10 mouse cellular contexts compared by ENCODE assay signal in the genomic region with DNA sequence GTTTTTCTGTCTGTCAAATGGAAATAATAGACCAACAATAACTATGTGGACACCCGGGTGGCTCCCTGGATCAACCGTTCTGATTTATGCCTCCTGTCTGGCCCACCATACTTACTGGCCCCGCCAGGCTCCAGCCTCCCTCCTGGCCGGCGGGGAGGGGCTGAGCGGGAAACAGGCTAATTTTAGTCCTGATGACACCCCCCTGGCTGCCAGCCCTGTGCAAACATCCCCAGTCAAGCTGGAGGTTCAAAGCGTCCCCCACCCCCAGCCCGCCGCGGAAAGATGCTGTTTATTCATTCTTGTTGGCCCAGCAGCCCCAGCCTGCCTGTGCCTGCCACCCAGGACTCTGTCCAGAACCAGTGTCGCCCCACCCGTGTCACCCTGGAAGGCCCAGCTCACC. TPM values are rescaled to one million over a fixed set of nuclear protein-coding genes. Genes with fewer than 3 reads are reported as not detected.
DNase-seq lines count a peak whose midpoint lies in the region; ATAC-seq and TF ChIP-seq lines count a peak whose summit lies in the region.
"Had no signal": no experiment of that assay in that cellular context is flagged by ENCODE, and none has a peak within 500 bp of the region (broad histone marks: within the 10 kb centered on the region; RNA-seq: fewer than 3 reads in every experiment).

No protein-coding gene starts in this region.

- H3K9me3 ChIP-seq in hindbrain, postnatal 0 days (ENCODE audit: low read length) = no peaks in the 10 kb centered on the region
- H3K9me3 ChIP-seq in hindbrain, embryonic 16.5 days (ENCODE audit: control insufficient read depth, low read length) = no peaks in the 10 kb centered on the region
- H3K9me3 ChIP-seq in ES-Bruce4 (replicated peaks; ENCODE audit: control insufficient read depth, insufficient read depth, low read length, poor library complexity, severe bottlenecking) = no peaks in the 10 kb centered on the region
- no peaks in the 10 kb centered on the region for H3K9me3 ChIP-seq in heart, embryonic 15.5 days (replicated peaks)
- H3K9me3 ChIP-seq in liver, embryonic 12.5 days (replicated peaks) = no peaks in the 10 kb centered on the region

- WGBS in hindbrain, postnatal 0 days = 35% methylated on average over 12 of the region's 12 CpGs
- 37% methylated on average over 12 of the region's 12 CpGs for WGBS in hindbrain, embryonic 16.5 days
- 7% methylated on average over 12 of the region's 12 CpGs for WGBS in heart, embryonic 15.5 days
- 22% methylated on average over 12 of the region's 12 CpGs for WGBS in liver, embryonic 12.5 days (ENCODE audit: insufficient replicate concordance)

- no peak for TF ChIP-seq CTCF in hindbrain, postnatal 0 days (IDR thresholded peaks at IDR 0.05; ENCODE audit: low read depth)
- TF ChIP-seq CTCF in ES-Bruce4 (IDR thresholded peaks at IDR 0.05; ENCODE audit: low read depth, low read length) = no peak

- no peak overlapping the region for H3K27ac ChIP-seq in hindbrain, postnatal 0 days
- H3K27ac ChIP-seq in hindbrain, embryonic 16.5 days (ENCODE audit: low read depth, low read length) = no peak overlapping the region
- H3K27ac ChIP-seq in ES-Bruce4 (ENCODE audit: insufficient read depth, low read length) = peak overlapping the region; percentile 34
- H3K27ac ChIP-seq in heart, embryonic 15.5 days = peak overlapping the region; percentile 81
- no peak overlapping the region for H3K27ac ChIP-seq in liver, embryonic 12.5 days

- no peaks in the 10 kb centered on the region for H3K4me1 ChIP-seq in hindbrain, postnatal 0 days (ENCODE audit: insufficient read depth, low read length)
- H3K4me1 ChIP-seq in hindbrain, embryonic 16.5 days (ENCODE audit: control insufficient read depth, insufficient read depth, low read depth, low read length) = no peaks in the 10 kb centered on the region; the same call in none of the 2 replicates
- peaks cover 9% of the 10 kb centered on the region for H3K4me1 ChIP-seq in ES-Bruce4 (ENCODE audit: control insufficient read depth, insufficient read depth, low read length)
- H3K4me1 ChIP-seq in heart, embryonic 15.5 days (replicated peaks) = peaks cover 44% of the 10 kb centered on the region
- H3K4me1 ChIP-seq in liver, embryonic 12.5 days = peaks cover 19% of the 10 kb centered on the region

- no peaks in the 10 kb centered on the region for H3K27me3 ChIP-seq in hindbrain, postnatal 0 days (ENCODE audit: insufficient read depth, low read length)
- H3K27me3 ChIP-seq in hindbrain, embryonic 16.5 days (replicated peaks; ENCODE audit: control insufficient read depth, insufficient read depth, low read length) = no peaks in the 10 kb centered on the region
- H3K27me3 ChIP-seq in ES-Bruce4 (ENCODE audit: control insufficient read depth, insufficient read depth, low read length, poor library complexity, severe bottlenecking) = no peaks in the 10 kb centered on the region
- peaks cover 9% of the 10 kb centered on the region; the same call in 1 of the 2 replicates for H3K27me3 ChIP-seq in heart, embryonic 15.5 days
- H3K27me3 ChIP-seq in liver, embryonic 12.5 days (replicated peaks) = peaks cover 53% of the 10 kb centered on the region

- 0 out of 2 replicates have a peak overlapping the region, but pooled peaks have one; percentile 6 for H3K9ac ChIP-seq in hindbrain, postnatal 0 days (replicated peaks; ENCODE audit: low read length)
- H3K9ac ChIP-seq in hindbrain, embryonic 16.5 days (ENCODE audit: low read depth, low read length) = no peak overlapping the region
- H3K9ac ChIP-seq in ES-Bruce4 (ENCODE audit: low read depth, poor library complexity, severe bottlenecking) = peak overlapping the region; percentile 30; the same call in 1 of the 2 replicates
- peak overlapping the region; percentile 38; the same call in 1 of the 2 replicates for H3K9ac ChIP-seq in heart, embryonic 15.5 days
- H3K9ac ChIP-seq in liver, embryonic 12.5 days = peak overlapping the region; percentile 28; the same call in 1 of the 2 replicates

- TF ChIP-seq POLR2A in ES-Bruce4 (IDR thresholded peaks at IDR 0.05; ENCODE audit: insufficient read depth, low read length) = no peak

- no peak for TF ChIP-seq EP300 in ES-Bruce4 (IDR thresholded peaks at IDR 0.05; ENCODE audit: insufficient read depth, low read depth, low read length)

- H3K36me3 ChIP-seq in hindbrain, postnatal 0 days (ENCODE audit: insufficient read depth, low read length) = peaks cover 9% of the 10 kb centered on the region; the same call in 1 of the 2 replicates
- H3K36me3 ChIP-seq in hindbrain, embryonic 16.5 days (ENCODE audit: control insufficient read depth, insufficient read depth, low read length) = peaks cover 3% of the 10 kb centered on the region; the same call in 1 of the 2 replicates
- H3K36me3 ChIP-seq in ES-Bruce4 (ENCODE audit: control insufficient read depth, insufficient read depth, low read length, poor library complexity, severe bottlenecking) = peaks cover 1% of the 10 kb centered on the region; the same call in 1 of the 2 replicates
- peaks cover 11% of the 10 kb centered on the region for H3K36me3 ChIP-seq in heart, embryonic 15.5 days
- H3K36me3 ChIP-seq in liver, embryonic 12.5 days = peaks cover 15% of the 10 kb centered on the region

- ATAC-seq in hindbrain, postnatal 0 days = no peak
- no peak for ATAC-seq in hindbrain, embryonic 16.5 days
- peak; percentile 79 for ATAC-seq in heart, embryonic 15.5 days (replicated peaks; ENCODE audit: insufficient number of reproducible peaks, insufficient read depth, low FRiP score, low read depth)
- ATAC-seq in liver, embryonic 12.5 days = peak; percentile 25; the same call in 1 of the 2 replicates

- H3K4me3 ChIP-seq in hindbrain, postnatal 0 days (ENCODE audit: low read length) = no peak overlapping the region
- H3K4me3 ChIP-seq in hindbrain, embryonic 16.5 days (ENCODE audit: low read length) = no peak overlapping the region
- peak overlapping the region; percentile 10; the same call in 1 of the 2 replicates for H3K4me3 ChIP-seq in ES-Bruce4 (ENCODE audit: low read depth, low read length)
- 0 out of 2 replicates have a peak overlapping the region, but pooled peaks have one; percentile 7 for H3K4me3 ChIP-seq in heart, embryonic 15.5 days
- H3K4me3 ChIP-seq in liver, embryonic 12.5 days = no peak overlapping the region

- no peak overlapping the region for H3K4me2 ChIP-seq in hindbrain, postnatal 0 days (ENCODE audit: low read depth, low read length)
- H3K4me2 ChIP-seq in hindbrain, embryonic 16.5 days (ENCODE audit: low read length) = no peak overlapping the region
- H3K4me2 ChIP-seq in heart, embryonic 15.5 days = peak overlapping the region; percentile 40
- peak overlapping the region; percentile 47 for H3K4me2 ChIP-seq in liver, embryonic 12.5 days

- DNase-seq in hindbrain, postnatal 0 days (ENCODE audit: low spot score) = no peak
- no peak for DNase-seq in spleen, postnatal 10 days (ENCODE audit: low spot score in 2 of 2)
- DNase-seq in thymus, adult 18-20 months = no peak
- DNase-seq in frontal cortex, postnatal 10 days (ENCODE audit: low spot score in 2 of 2) = no peak

RNA-seq across cellular contexts. Expression of a gene that starts 10.3 kb away (rescaled TPM):
- 37.5 and 40.7 TPM in 2 replicates for total RNA-seq in hindbrain, postnatal 0 days (2014; rRNA removed)
- polyA plus RNA-seq in hindbrain, postnatal 0 days (2015; fragmentation: Nextera tagmentation; extraction: Ambion mirVana) = 17.4 and 19.1 TPM in 2 replicates
- polyA plus RNA-seq in hindbrain, embryonic 16.5 days (2015; fragmentation: Nextera tagmentation; extraction: Ambion mirVana) = 15.1 and 16.6 TPM in 2 replicates
- 23.2 and 24.2 TPM in 2 replicates for polyA plus RNA-seq in ES-Bruce4 (2011; ENCODE audit: insufficient read depth, insufficient read length, low read depth, missing spikeins)
- polyA plus RNA-seq in heart, embryonic 15.5 days (2015; fragmentation: Nextera tagmentation; extraction: Ambion mirVana) = 11.6 and 16.5 TPM in 2 replicates
- polyA plus RNA-seq in liver, embryonic 12.5 days (2016; fragmentation: Nextera tagmentation; extraction: Ambion mirVana) = 3.8 and 4.0 TPM in 2 replicates

RNA-seq across cellular contexts. Expression of a gene that starts 10.6 kb away (rescaled TPM):
- 279 and 501 TPM in 2 replicates for total RNA-seq in hindbrain, postnatal 0 days (2014; rRNA removed)
- polyA plus RNA-seq in hindbrain, postnatal 0 days (2015; fragmentation: Nextera tagmentation; extraction: Ambion mirVana) = 691 and 728 TPM in 2 replicates
- 565 and 621 TPM in 2 replicates for polyA plus RNA-seq in hindbrain, embryonic 16.5 days (2015; fragmentation: Nextera tagmentation; extraction: Ambion mirVana)
- polyA plus RNA-seq in ES-Bruce4 (2011; ENCODE audit: insufficient read depth, insufficient read length, low read depth, missing spikeins) = 152 and 177 TPM in 2 replicates
- 912 and 1,025 TPM in 2 replicates for polyA plus RNA-seq in heart, embryonic 15.5 days (2015; fragmentation: Nextera tagmentation; extraction: Ambion mirVana)
- 265 and 282 TPM in 2 replicates for polyA plus RNA-seq in liver, embryonic 12.5 days (2016; fragmentation: Nextera tagmentation; extraction: Ambion mirVana)

RNA-seq across cellular contexts. Expression of a gene that starts 29.2 kb away (rescaled TPM):
- total RNA-seq in hindbrain, postnatal 0 days (2014; rRNA removed) = 12.9 and 15.7 TPM in 2 replicates
- polyA plus RNA-seq in hindbrain, postnatal 0 days (2015; fragmentation: Nextera tagmentation; extraction: Ambion mirVana) = 4.3 TPM in 2 replicates
- polyA plus RNA-seq in hindbrain, embryonic 16.5 days (2015; fragmentation: Nextera tagmentation; extraction: Ambion mirVana) = 2.4 and 2.5 TPM in 2 replicates
- 8.1 and 10.8 TPM in 2 replicates for polyA plus RNA-seq in ES-Bruce4 (2011; ENCODE audit: insufficient read depth, insufficient read length, low read depth, missing spikeins)
- 19.8 and 25.7 TPM in 2 replicates for polyA plus RNA-seq in heart, embryonic 15.5 days (2015; fragmentation: Nextera tagmentation; extraction: Ambion mirVana)
- polyA plus RNA-seq in liver, embryonic 12.5 days (2016; fragmentation: Nextera tagmentation; extraction: Ambion mirVana) = 3.2 and 4.1 TPM in 2 replicates
- total RNA-seq: megakaryocyte-erythroid progenitor cell, adult 5-6 weeks; neutrophil, adult 5-6 weeks had no signal

RNA-seq across cellular contexts. Expression of a gene that starts 36.4 kb away (rescaled TPM):
- 79.0 and 96.5 TPM in 2 replicates for total RNA-seq in hindbrain, postnatal 0 days (2014; rRNA removed)
- polyA plus RNA-seq in hindbrain, postnatal 0 days (2015; fragmentation: Nextera tagmentation; extraction: Ambion mirVana) = 85.9 and 90.0 TPM in 2 replicates
- polyA plus RNA-seq in hindbrain, embryonic 16.5 days (2015; fragmentation: Nextera tagmentation; extraction: Ambion mirVana) = 97.3 and 99.9 TPM in 2 replicates
- 18.4 and 18.9 TPM in 2 replicates for polyA plus RNA-seq in ES-Bruce4 (2011; ENCODE audit: insufficient read depth, insufficient read length, low read depth, missing spikeins)
- 28.3 and 37.6 TPM in 2 replicates for polyA plus RNA-seq in heart, embryonic 15.5 days (2015; fragmentation: Nextera tagmentation; extraction: Ambion mirVana)
- polyA plus RNA-seq in liver, embryonic 12.5 days (2016; fragmentation: Nextera tagmentation; extraction: Ambion mirVana) = 24.1 and 24.6 TPM in 2 replicates

RNA-seq across cellular contexts. Expression of a gene that starts 41.9 kb away (rescaled TPM):
- 0.21 and 2.6 TPM in 2 replicates for total RNA-seq in hindbrain, postnatal 0 days (2014; rRNA removed)
- polyA plus RNA-seq in hindbrain, postnatal 0 days (2015; fragmentation: Nextera tagmentation; extraction: Ambion mirVana) = 0.46 and 0.87 TPM in 2 replicates
- 0.60 and 1.0 TPM in 2 replicates for polyA plus RNA-seq in hindbrain, embryonic 16.5 days (2015; fragmentation: Nextera tagmentation; extraction: Ambion mirVana)
- polyA plus RNA-seq in ES-Bruce4 (2011; ENCODE audit: insufficient read depth, insufficient read length, low read depth, missing spikeins) = not detected in 2 replicates
- polyA plus RNA-seq in heart, embryonic 15.5 days (2015; fragmentation: Nextera tagmentation; extraction: Ambion mirVana) = 0.92 and 1.1 TPM in 2 replicates
- 1.1 and 1.2 TPM in 2 replicates for polyA plus RNA-seq in liver, embryonic 12.5 days (2016; fragmentation: Nextera tagmentation; extraction: Ambion mirVana)

Comparison
In these comparisons a context has a peak if more than half of its experiments do, and no peak if none do; other contexts are left out.
1. ATAC-seq: peak in heart, embryonic 15.5 days (single experiment) and liver, embryonic 12.5 days (single experiment); none in hindbrain, postnatal 0 days (single experiment) and hindbrain, embryonic 16.5 days (single experiment).
2. H3K27ac ChIP-seq: peak in ES-Bruce4 (single experiment) and heart, embryonic 15.5 days (single experiment); none in hindbrain, postnatal 0 days (single experiment), hindbrain, embryonic 16.5 days (single experiment) and liver, embryonic 12.5 days (single experiment).
3. H3K4me2 ChIP-seq: peak in heart, embryonic 15.5 days (single experiment) and liver, embryonic 12.5 days (single experiment); none in hindbrain, postnatal 0 days (single experiment) and hindbrain, embryonic 16.5 days (single experiment).
4. H3K4me3 ChIP-seq: peak in ES-Bruce4 (single experiment) and heart, embryonic 15.5 days (single experiment); none in hindbrain, postnatal 0 days (single experiment), hindbrain, embryonic 16.5 days (single experiment) and liver, embryonic 12.5 days (single experiment).